Mouse (Mus musculus) stomach, embryonic 15.5 days (tissue): ENCODE measurements around the gene Ccdc73. TPM values are rescaled to one million over a fixed set of nuclear protein-coding genes. Genes with fewer than 3 reads are reported as not detected.

Source experiments
- ATAC-seq: fragments of 200-750 bp; cut with Nextera tagmentation; 2 replicates; pipeline ENCODE4 v1.8.0; 2017; ENCODE audit warnings: low read depth, moderate number of reproducible peaks, moderate TSS enrichment; ENCODE audit not compliant: insufficient read depth, low FRiP score
- H3K27ac ChIP-seq: fragments of 300-500 bp; sonication (generic); 2 replicates; pipeline ENCODE4 v1.5.1; 2015; ENCODE audit warnings: mild to moderate bottlenecking, inconsistent platforms
- H3K27me3 ChIP-seq: fragments of 300-500 bp; sonication (generic); replicated peaks from 2 replicates; pipeline ENCODE4 v1.6.1; 2015; ENCODE audit warnings: inconsistent platforms
- H3K36me3 ChIP-seq: fragments of 300-500 bp; sonication (generic); 2 replicates; pipeline ENCODE4 v1.6.1; 2015; ENCODE audit warnings: inconsistent platforms
- H3K4me1 ChIP-seq: fragments of 300-500 bp; sonication (generic); 2 replicates; pipeline ENCODE4 v1.6.1; 2015; ENCODE audit warnings: inconsistent platforms
- H3K4me2 ChIP-seq: fragments of 300-500 bp; sonication (generic); 2 replicates; pipeline ENCODE4 v1.6.1; 2015; ENCODE audit warnings: mild to moderate bottlenecking, inconsistent platforms
- H3K4me3 ChIP-seq: fragments of 300-500 bp; sonication (generic); replicated peaks from 2 replicates; pipeline ENCODE4 v1.5.1; 2015; ENCODE audit warnings: inconsistent platforms
- H3K9ac ChIP-seq: fragments of 300-500 bp; sonication (generic); 2 replicates; pipeline ENCODE4 v1.6.1; 2015; ENCODE audit warnings: inconsistent platforms
- H3K9me3 ChIP-seq: fragments of 300-500 bp; sonication (generic); 2 replicates; pipeline ENCODE4 v1.6.1; 2016; ENCODE audit warnings: inconsistent platforms
- WGBS: fragments of 180-500 bp; shearing (Covaris S2); methylation state at CpG from one replicate; pipeline ENCODE4 v1.1.7; 2015; 5-methylcytosine and 5-hydroxymethylcytosine counted together
- polyA plus RNA-seq: library from polyadenylated mRNA; unstranded; fragments of >200 nt; fragmentation: Nextera tagmentation; extraction: Ambion mirVana; gene quantifications from 2 replicates; pipeline ENCODE4 v1.2.1, GENCODE M21; 2015

The Ccdc73 gene
- polyA plus RNA-seq, 1 experiment from 2014 or later = 5.9 TPM

DNA sequence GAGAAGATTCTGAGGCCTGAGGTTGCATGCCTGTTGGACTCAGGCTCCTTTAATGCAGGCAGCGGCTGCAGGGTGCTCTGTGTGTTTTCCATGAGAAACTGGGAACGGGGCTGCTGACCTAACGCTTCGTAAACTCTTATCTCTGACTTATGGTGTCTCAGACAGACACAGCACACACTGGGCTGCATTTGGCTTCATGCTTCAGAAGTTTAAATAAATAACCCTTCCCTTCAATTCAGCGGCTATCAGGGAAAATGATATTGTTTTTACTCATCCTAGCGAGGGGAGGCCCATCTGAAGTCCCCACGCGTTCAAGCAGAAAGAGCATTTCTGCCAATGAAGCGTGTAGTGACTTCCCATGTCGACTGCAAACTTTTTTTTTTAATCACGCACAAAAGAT is 168.4 kb downstream of the Ccdc73 start:
- no peaks in the 10 kb centered on the region for H3K4me1 ChIP-seq
- no peak for ATAC-seq
- H3K4me2 ChIP-seq = no peak overlapping the region
- no peak overlapping the region for H3K9ac ChIP-seq
- H3K36me3 ChIP-seq = no peaks in the 10 kb centered on the region
- H3K27me3 ChIP-seq = no peaks in the 10 kb centered on the region
- WGBS = 53% methylated on average over 11 of the region's 11 CpGs
- H3K4me3 ChIP-seq = no peak overlapping the region
- no peak overlapping the region for H3K27ac ChIP-seq
- H3K9me3 ChIP-seq = no peaks in the 10 kb centered on the region

- no peak for ATAC-seq
- no peaks in the 10 kb centered on the region for H3K4me1 ChIP-seq
- H3K9me3 ChIP-seq = no peaks in the 10 kb centered on the region
- H3K36me3 ChIP-seq = no peaks in the 10 kb centered on the region
- no peak overlapping the region for H3K27ac ChIP-seq
- H3K4me2 ChIP-seq = no peak overlapping the region
- 69% methylated on average over 11 of the region's 11 CpGs for WGBS
- H3K9ac ChIP-seq = no peak overlapping the region
- H3K4me3 ChIP-seq = no peak overlapping the region
- H3K27me3 ChIP-seq = no peaks in the 10 kb centered on the region
Measured at GRCm38 (mm10) chr2:105036401-105037070, 168.9 kb downstream of the Ccdc73 start.

DNA sequence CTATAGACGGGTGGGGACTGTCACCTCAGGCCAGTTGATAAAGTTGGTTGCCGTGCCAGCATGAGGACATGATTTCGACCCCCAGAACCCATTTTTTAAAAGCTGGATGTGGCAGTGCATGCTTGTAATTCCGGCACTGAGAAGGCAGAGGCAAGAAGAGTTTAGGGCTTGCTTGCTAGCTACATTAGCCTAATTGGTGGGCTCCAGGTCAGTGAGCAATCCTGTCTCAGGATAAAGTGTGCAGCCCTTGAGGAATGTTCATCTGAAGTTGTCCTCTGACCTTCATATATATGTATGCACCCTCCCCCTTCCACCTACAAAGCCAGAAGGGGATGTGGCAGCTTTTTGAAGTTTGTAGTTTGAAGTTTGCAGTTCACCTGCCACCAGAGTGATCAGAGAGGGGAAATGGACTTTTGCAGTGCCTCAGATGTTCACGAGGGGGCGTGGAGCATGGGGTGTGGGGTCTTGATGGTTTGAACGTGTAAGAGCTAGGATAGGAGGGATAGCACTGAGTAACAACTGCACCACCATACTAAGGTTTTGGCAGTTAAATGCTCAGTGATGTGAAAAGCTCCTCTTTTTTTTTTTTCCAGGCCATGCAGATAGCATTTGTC is 170.5 kb downstream of the Ccdc73 start:
- H3K27me3 ChIP-seq = no peaks in the 10 kb centered on the region
- no peak overlapping the region for H3K9ac ChIP-seq
- no peak overlapping the region for H3K4me2 ChIP-seq
- H3K4me1 ChIP-seq = no peaks in the 10 kb centered on the region
- H3K9me3 ChIP-seq = no peaks in the 10 kb centered on the region
- WGBS = 66% methylated on average over 7 of the region's 7 CpGs
- H3K27ac ChIP-seq = no peak overlapping the region
- no peak for ATAC-seq
- H3K36me3 ChIP-seq = no peaks in the 10 kb centered on the region
- H3K4me3 ChIP-seq = no peak overlapping the region

DNA sequence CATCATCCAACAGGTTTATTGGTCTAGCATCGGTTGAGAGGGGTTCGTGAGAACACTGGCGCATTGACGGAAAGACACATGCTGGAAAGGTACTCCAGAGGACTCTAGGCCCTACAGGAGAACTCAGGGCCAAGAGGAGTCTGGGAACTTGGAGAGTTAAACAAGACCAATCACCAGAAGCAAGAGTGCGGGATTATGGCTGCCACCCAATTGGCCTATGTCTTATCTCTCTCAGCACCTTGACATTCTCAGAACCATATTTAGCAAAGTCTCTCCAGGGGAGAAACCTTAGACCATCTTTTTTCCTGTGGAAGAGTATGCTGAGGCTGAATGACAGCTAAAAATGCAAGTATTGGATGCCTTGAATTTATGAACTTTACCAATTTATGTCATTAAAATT is 171.3 kb downstream of the Ccdc73 start:
- no peak overlapping the region for H3K27ac ChIP-seq
- H3K9ac ChIP-seq = no peak overlapping the region
- H3K4me2 ChIP-seq = no peak overlapping the region
- no peak overlapping the region for H3K4me3 ChIP-seq
- H3K36me3 ChIP-seq = no peaks in the 10 kb centered on the region
- H3K27me3 ChIP-seq = no peaks in the 10 kb centered on the region
- H3K9me3 ChIP-seq = no peaks in the 10 kb centered on the region
- ATAC-seq = no peak
- whole genome bisulfite sequencing = 94% methylated on average over 5 of the region's 5 CpGs
- H3K4me1 ChIP-seq = no peaks in the 10 kb centered on the region

GRCm38 (mm10) chr2:105040859-105041258 is 173.3 kb downstream of the Ccdc73 start:
- Histone ChIP-seq H3K9me3 (no peaks in the 10 kb centered on the region), H3K27ac (no peak overlapping the region), H3K27me3 (no peaks in the 10 kb centered on the region), H3K9ac (no peak overlapping the region), H3K36me3 (no peaks in the 10 kb centered on the region), H3K4me3 (no peak overlapping the region), H3K4me2 (no peak overlapping the region), H3K4me1 (no peaks in the 10 kb centered on the region)
- WGBS = 60% methylated on average over 4 of the region's 4 CpGs
- ATAC-seq = no peak

DNA sequence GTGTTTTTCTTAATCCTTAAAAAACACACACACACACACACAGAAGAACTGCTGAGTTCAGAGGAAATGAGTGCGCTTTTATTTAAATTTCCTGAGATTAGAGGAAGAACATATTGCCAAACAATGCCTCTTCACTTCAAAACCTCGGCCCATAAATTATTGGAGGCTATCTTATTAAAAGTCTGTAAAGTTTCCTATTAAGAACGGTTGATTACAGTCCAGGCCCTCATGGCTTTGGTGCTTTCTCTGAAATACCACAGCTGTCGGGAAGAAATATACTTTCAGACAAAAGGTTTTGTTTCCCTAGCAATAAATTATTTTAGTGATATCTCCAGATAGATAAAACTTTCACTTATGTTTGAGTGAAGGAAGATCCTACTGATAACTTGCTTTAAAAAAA is 175.5 kb downstream of the Ccdc73 start:
- Histone ChIP-seq H3K36me3 (no peaks in the 10 kb centered on the region), H3K4me2 (no peak overlapping the region), H3K9ac (no peak overlapping the region), H3K27ac (no peak overlapping the region), H3K4me3 (no peak overlapping the region), H3K27me3 (no peaks in the 10 kb centered on the region), H3K9me3 (no peaks in the 10 kb centered on the region), H3K4me1 (no peaks in the 10 kb centered on the region)
- no peak for ATAC-seq
- WGBS = 39% methylated on average over 4 of the region's 4 CpGs

DNA sequence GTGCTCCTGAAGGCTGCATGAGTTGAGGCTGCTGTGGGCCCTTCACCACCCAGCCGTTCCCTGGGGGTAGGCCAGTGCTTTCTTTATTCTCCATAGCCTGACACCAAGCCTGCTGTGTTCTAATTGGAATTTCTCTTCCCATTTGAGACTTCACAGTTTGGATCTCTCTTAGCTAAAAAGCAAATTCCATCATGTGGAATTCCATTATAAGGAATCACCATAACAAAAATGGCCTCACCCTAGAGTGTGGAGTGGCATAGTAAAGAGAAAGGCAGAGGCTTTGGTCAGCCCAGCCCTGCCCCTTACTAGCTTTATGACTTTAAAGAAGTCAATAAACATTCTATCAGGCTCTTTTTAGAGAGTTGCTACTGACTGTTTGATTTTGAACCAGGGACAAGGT is 180.7 kb downstream of the Ccdc73 start:
- no peak overlapping the region for H3K9ac ChIP-seq
- H3K27ac ChIP-seq = no peak overlapping the region
- no peak overlapping the region for H3K4me3 ChIP-seq
- no peaks in the 10 kb centered on the region for H3K4me1 ChIP-seq
- H3K27me3 ChIP-seq = no peaks in the 10 kb centered on the region
- H3K4me2 ChIP-seq = no peak overlapping the region
- no peaks in the 10 kb centered on the region for H3K9me3 ChIP-seq
- no peak for ATAC-seq
- H3K36me3 ChIP-seq = no peaks in the 10 kb centered on the region
- 54% methylated on average over 1 of the region's 1 CpGs for WGBS

DNA sequence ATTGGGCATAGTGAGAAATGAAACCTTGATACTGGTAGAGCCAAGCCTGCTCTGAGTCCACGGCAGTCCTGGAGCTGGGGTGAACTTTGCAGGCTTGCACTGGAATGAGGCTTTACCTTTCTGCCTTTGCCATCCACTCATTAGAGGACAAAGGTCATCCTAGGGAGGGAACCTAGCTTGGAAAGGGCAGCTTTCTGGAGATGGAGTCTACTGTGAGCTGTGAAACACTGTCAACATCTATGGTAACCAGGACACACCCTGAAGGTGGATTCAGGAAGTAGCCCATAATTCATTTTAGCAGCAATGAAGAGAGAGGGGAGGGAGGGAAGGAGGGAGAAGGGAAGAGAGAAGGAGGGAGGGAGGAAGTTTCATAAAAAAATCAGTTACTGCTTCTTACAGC is 187.9 kb downstream of the Ccdc73 start:
- WGBS = 47% methylated on average over 1 of the region's 1 CpGs
- no peaks in the 10 kb centered on the region for H3K4me1 ChIP-seq
- ATAC-seq = peak; percentile 39; the same call in 1 of the 2 replicates
- no peak overlapping the region for H3K4me3 ChIP-seq
- no peak overlapping the region for H3K4me2 ChIP-seq
- no peak overlapping the region for H3K9ac ChIP-seq
- no peaks in the 10 kb centered on the region for H3K27me3 ChIP-seq
- no peaks in the 10 kb centered on the region for H3K9me3 ChIP-seq
- no peaks in the 10 kb centered on the region for H3K36me3 ChIP-seq
- no peak overlapping the region for H3K27ac ChIP-seq

GRCm38 (mm10) chr2:105058577-105059116 is 191.0 kb downstream of the Ccdc73 start:
- no peaks in the 10 kb centered on the region for H3K4me1 ChIP-seq
- ATAC-seq = no peak
- no peak overlapping the region for H3K9ac ChIP-seq
- no peak overlapping the region for H3K27ac ChIP-seq
- no peak overlapping the region for H3K4me3 ChIP-seq
- WGBS = 41% methylated on average over 7 of the region's 7 CpGs
- H3K4me2 ChIP-seq = no peak overlapping the region
- H3K9me3 ChIP-seq = no peaks in the 10 kb centered on the region
- no peaks in the 10 kb centered on the region for H3K27me3 ChIP-seq
- no peaks in the 10 kb centered on the region for H3K36me3 ChIP-seq

GRCm38 (mm10) chr2:105062741-105063372 is 195.3 kb downstream of the Ccdc73 start:
- Histone ChIP-seq H3K9ac (no peak overlapping the region), H3K4me1 (no peaks in the 10 kb centered on the region), H3K36me3 (no peaks in the 10 kb centered on the region), H3K4me2 (no peak overlapping the region), H3K27me3 (no peaks in the 10 kb centered on the region), H3K9me3 (no peaks in the 10 kb centered on the region), H3K27ac (no peak overlapping the region), H3K4me3 (no peak overlapping the region)
- WGBS = 47% methylated on average over 7 of the region's 7 CpGs
- no peak for ATAC-seq
